Mouse (Mus musculus): Measurements from ENCODE around the gene Sec16b. TPM values are rescaled to one million over a fixed set of nuclear protein-coding genes. Genes with fewer than 3 reads are reported as not detected.

Gene Sec16b
- polyA plus RNA-seq, 1 experiment from 2014 or later: 3.5 TPM

Other genes starting within 250 kb of the Sec16b start
- 9.9 and 10.4 TPM in 2 replicates for gene Rasal2, start 94.1 kb upstream of the Sec16b start, polyA plus RNA-seq (2015; fragmentation: Nextera tagmentation; extraction: Ambion mirVana)
- gene Cryzl2, start 48.2 kb upstream of the Sec16b start, polyA plus RNA-seq (2015; fragmentation: Nextera tagmentation; extraction: Ambion mirVana): 9.3 and 12.4 TPM in 2 replicates

Measured in embryonic facial prominence, embryonic 13.5 days (tissue).